Mouse (Mus musculus): Measurements from ENCODE around the gene Ifih1.

The Ifih1 gene

DNA sequence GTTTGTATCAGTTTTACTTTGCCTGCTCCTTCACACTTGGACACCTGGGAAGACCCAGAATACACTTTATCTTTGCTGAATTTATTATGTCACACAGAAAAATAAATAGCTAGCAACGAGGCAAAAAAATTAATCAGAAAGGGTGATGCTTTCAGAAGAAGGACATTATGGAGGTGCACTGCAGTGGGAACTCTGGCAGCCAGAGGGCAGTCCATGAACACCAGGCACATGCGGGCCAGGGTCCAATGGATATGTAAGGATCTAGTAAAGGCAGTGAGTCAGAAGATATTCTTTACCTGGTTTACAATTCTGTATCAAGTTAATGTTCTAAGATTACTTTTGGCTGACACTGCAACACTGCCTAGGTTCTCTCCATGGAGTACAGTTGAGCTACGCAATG lies 96.4 kb downstream of the Ifih1 start:
- no peak for DNase-seq (ENCODE audit: low spot score)

DNA sequence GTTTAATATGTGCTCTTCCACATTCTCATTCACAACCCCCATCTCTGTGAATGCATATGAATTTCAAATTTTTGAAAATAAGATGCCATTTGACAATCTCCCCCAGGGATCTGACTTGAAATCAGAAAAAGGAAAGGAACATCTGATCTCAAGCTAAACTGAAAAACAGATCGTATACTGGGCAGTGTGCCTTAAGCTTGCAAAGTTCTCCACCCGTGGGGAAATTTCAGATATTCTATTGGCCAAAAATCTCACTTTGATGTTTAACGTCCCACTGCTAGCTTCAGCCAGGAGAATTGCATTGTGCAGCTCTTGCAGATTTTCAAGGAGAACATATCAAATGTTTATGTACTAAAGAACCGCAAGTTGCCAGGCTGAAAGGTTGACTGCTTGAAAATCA lies 96.9 kb downstream of the Ifih1 start:
- DNase-seq (ENCODE audit: low spot score), result no peak

DNA sequence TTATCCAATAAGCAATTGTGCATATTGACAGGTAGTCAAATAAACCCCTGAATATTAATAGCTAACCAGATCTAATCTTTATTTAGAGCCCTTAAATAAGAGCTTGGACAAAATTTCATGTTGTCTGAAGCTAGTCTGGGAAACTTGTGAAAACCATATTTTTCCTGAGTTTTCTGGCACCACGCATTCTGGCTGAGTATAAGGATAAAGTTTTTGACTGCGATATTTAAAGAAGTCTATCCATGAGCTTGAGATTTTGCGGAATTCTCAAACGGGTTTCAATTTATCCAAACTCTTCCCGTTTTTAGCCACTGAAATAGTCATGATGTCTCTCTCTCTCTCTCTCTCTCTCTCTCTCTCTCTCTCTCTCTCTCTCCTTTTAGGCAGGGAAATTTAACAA lies 98.0 kb downstream of the Ifih1 start:
- DNase-seq (ENCODE audit: low spot score), result no peak

All from ovary, postnatal 36 days (tissue).